Mouse (Mus musculus) embryo, embryonic 11 days (tissue): ENCODE data around the gene Degs2.

ENCODE experiments used
- DNase-seq: peaks from one replicate; pipeline ENCODE4 v3.0.0-alpha.2; 2015

Degs2 gene

GRCm38 (mm10) chr12:108698697-108699471 lies 3.2 kb downstream of the Degs2 start:
- no peak for DNase-seq

- DNase-seq, result no peak
These were observed 7.9 kb downstream of the Degs2 start for GRCm38 (mm10) chr12:108694223-108694622.

- no peak for DNase-seq
These were observed 8.5 kb downstream of the Degs2 start for GRCm38 (mm10) chr12:108693592-108693991.

GRCm38 (mm10) chr12:108690529-108690928 lies 11.6 kb downstream of the Degs2 start:
- DNase-seq, result no peak

- no peak for DNase-seq
These were observed 12.9 kb downstream of the Degs2 start for GRCm38 (mm10) chr12:108689167-108689566.

GRCm38 (mm10) chr12:108686926-108687325 lies 15.2 kb downstream of the Degs2 start:
- peak; percentile 31 for DNase-seq

GRCm38 (mm10) chr12:108686463-108686862 lies 15.7 kb downstream of the Degs2 start:
- DNase-seq, result no peak

GRCm38 (mm10) chr12:108682240-108683023 lies 19.7 kb downstream of the Degs2 start:
- no peak for DNase-seq

- no peak for DNase-seq
These were observed 21.3 kb downstream of the Degs2 start for GRCm38 (mm10) chr12:108680861-108681260.

- no peak for DNase-seq
These were observed 23.7 kb downstream of the Degs2 start for GRCm38 (mm10) chr12:108678366-108678765.

GRCm38 (mm10) chr12:108677116-108677515 lies 25.0 kb downstream of the Degs2 start:
- DNase-seq, result no peak

- DNase-seq, result no peak
These were observed 26.3 kb downstream of the Degs2 start for GRCm38 (mm10) chr12:108675614-108676401.

GRCm38 (mm10) chr12:108674916-108675315 lies 27.2 kb downstream of the Degs2 start:
- no peak for DNase-seq

- DNase-seq, result no peak
These were observed 27.6 kb downstream of the Degs2 start for GRCm38 (mm10) chr12:108674502-108674901.

- no peak for DNase-seq
These were observed 28.6 kb downstream of the Degs2 start for GRCm38 (mm10) chr12:108673546-108673945.

GRCm38 (mm10) chr12:108672908-108673307 lies 29.2 kb downstream of the Degs2 start:
- no peak for DNase-seq

GRCm38 (mm10) chr12:108671541-108671940 lies 30.6 kb downstream of the Degs2 start:
- DNase-seq, result no peak

- no peak for DNase-seq
These were observed 33.4 kb downstream of the Degs2 start for GRCm38 (mm10) chr12:108668606-108669235.

GRCm38 (mm10) chr12:108657350-108657749 lies 44.8 kb downstream of the Degs2 start:
- peak; percentile 47 for DNase-seq

GRCm38 (mm10) chr12:108653358-108654335 lies 48.5 kb downstream of the Degs2 start:
- DNase-seq, result no peak

- DNase-seq, result no peak
These were observed 51.0 kb downstream of the Degs2 start for GRCm38 (mm10) chr12:108651053-108651660.
